Mouse (Mus musculus): ENCODE data around the gene Nr2e3.

DNA sequence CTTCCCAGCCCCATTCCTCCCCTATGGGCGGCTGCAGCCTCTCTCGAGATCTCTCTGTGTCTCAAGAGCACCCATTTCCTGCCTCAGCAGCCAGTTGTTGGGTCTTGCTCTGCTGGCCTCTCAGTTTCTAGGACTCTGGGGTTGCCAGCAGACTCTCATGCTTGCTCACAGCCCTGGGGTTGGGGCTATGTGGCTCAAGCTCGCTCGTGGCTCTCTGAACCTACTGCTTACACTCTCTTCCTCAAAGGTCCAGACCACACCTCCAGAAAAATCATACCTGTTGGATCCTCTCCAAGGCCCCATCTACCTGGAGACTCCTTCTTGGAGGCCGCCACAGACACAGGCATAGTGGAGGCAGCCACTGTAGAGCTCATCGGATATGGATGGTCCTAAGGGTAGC lies 10.9 kb downstream of the Nr2e3 start:
- no peak for TF ChIP-seq CTCF (IDR thresholded peaks at IDR 0.05; ENCODE audit: insufficient read depth, low read length)
- TF ChIP-seq POLR2A (IDR thresholded peaks at IDR 0.05; ENCODE audit: borderline replicate concordance, extremely low read depth, low read depth, low read length) = no peak

Measured in lung, adult 2 months (tissue).